Mouse (Mus musculus): ENCODE data around the gene Zyx. TPM values are rescaled to one million over a fixed set of nuclear protein-coding genes. Genes with fewer than 3 reads are reported as not detected.
A peak's percentile ranks its signal among the peaks of the same experiment; 100 is the strongest.

Zyx gene
- total RNA-seq, 1 experiment from 2014 or later, result 48.0 TPM

GRCm38 (mm10) chr6:42391796-42392330, 42.4 kb downstream of the Zyx start:
- ATAC-seq (replicated peaks; ENCODE audit: low read depth, poor library complexity, severe bottlenecking), result 0 out of 2 replicates have a peak, but pooled peaks have one; percentile 16

- peak; percentile 84 for ATAC-seq (replicated peaks; ENCODE audit: low read depth, poor library complexity, severe bottlenecking)
These were observed 46.8 kb downstream of the Zyx start for GRCm38 (mm10) chr6:42395960-42396809.

GRCm38 (mm10) chr6:42397041-42397657, 47.7 kb downstream of the Zyx start:
- peak; percentile 56 for ATAC-seq (replicated peaks; ENCODE audit: low read depth, poor library complexity, severe bottlenecking)

- ATAC-seq (replicated peaks; ENCODE audit: low read depth, poor library complexity, severe bottlenecking), result peak; percentile 65
These were observed 48.9 kb downstream of the Zyx start for GRCm38 (mm10) chr6:42398285-42398684.

- ATAC-seq (replicated peaks; ENCODE audit: low read depth, poor library complexity, severe bottlenecking), result no peak
These were observed 49.6 kb downstream of the Zyx start for GRCm38 (mm10) chr6:42398998-42399397.

GRCm38 (mm10) chr6:42399938-42400337, 50.5 kb downstream of the Zyx start, which contains the start of gene Tas2r143:
Gene Tas2r143 (plus strand): TSS chr6:42400238.
- ATAC-seq (replicated peaks; ENCODE audit: low read depth, poor library complexity, severe bottlenecking), result no peak

- no peak for ATAC-seq (replicated peaks; ENCODE audit: low read depth, poor library complexity, severe bottlenecking)
These were observed 55.7 kb downstream of the Zyx start, which contains the start of gene Tas2r135 for GRCm38 (mm10) chr6:42405134-42405533. Gene Tas2r135 (plus strand): TSS chr6:42405434.

Other genes starting within 250 kb of the Zyx start
- not detected in 2 replicates for gene Tas2r139, start 208.7 kb upstream of the Zyx start, total RNA-seq (2017)
- gene Tas2r144, start 134.3 kb upstream of the Zyx start, total RNA-seq (2017), result not detected in 2 replicates
- 8.3 and 14.6 TPM in 2 replicates for gene Gstk1, start 103.7 kb upstream of the Zyx start, total RNA-seq (2017)
- gene Tmem139, start 87.7 kb upstream of the Zyx start, total RNA-seq (2017), result not detected in 2 replicates
- 88.4 and 100 TPM in 2 replicates for gene Casp2, start 84.6 kb upstream of the Zyx start, total RNA-seq (2017)
- not detected in 2 replicates for gene Clcn1, start 62.9 kb upstream of the Zyx start, total RNA-seq (2017)
- gene Fam131b, start 25.0 kb upstream of the Zyx start, total RNA-seq (2017), result not detected in 2 replicates
- 1.8 TPM in 1 of 2 replicates, not detected in the other for gene Epha1, start 23.6 kb downstream of the Zyx start, total RNA-seq (2017)
- gene Tas2r143, start 50.6 kb downstream of the Zyx start, total RNA-seq (2017), result not detected in 2 replicates
- gene Tas2r135, start 55.8 kb downstream of the Zyx start, total RNA-seq (2017), result not detected in 2 replicates
- gene Tas2r126, start 84.9 kb downstream of the Zyx start, total RNA-seq (2017), result not detected in 2 replicates
- gene Olfr458, start 115.6 kb downstream of the Zyx start, total RNA-seq (2017), result not detected in 2 replicates
- gene Olfr457, start 126.7 kb downstream of the Zyx start, total RNA-seq (2017), result not detected in 2 replicates
- gene Olfr456, start 137.6 kb downstream of the Zyx start, total RNA-seq (2017), result not detected in 2 replicates
- not detected in 2 replicates for gene Olfr455, start 198.0 kb downstream of the Zyx start, total RNA-seq (2017)
- not detected in 2 replicates for gene Tcaf3, start 248.1 kb downstream of the Zyx start, total RNA-seq (2017)